In genomic region chr17:29024896-29025565, GRCm38 (mm10) we compare ENCODE assay signal across 13 mouse cellular contexts. TPM values are rescaled to one million over a fixed set of nuclear protein-coding genes. Genes with fewer than 3 reads are reported as not detected.
DNase-seq lines count a peak whose midpoint lies in the region; ATAC-seq and TF ChIP-seq lines count a peak whose summit lies in the region.
"Had no signal": no experiment of that assay in that cellular context is flagged by ENCODE, and none has a peak within 500 bp of the region (broad histone marks: within the 10 kb centered on the region; RNA-seq: fewer than 3 reads in every experiment).

No protein-coding gene starts in this region.

- no peak overlapping the region for H3K4me3 ChIP-seq in heart, adult 2 months
- no peak overlapping the region for H3K4me3 ChIP-seq in heart, embryonic 11.5 days (ENCODE audit: low read depth, low read length)
- no peak overlapping the region for H3K4me3 ChIP-seq in lung, embryonic 16.5 days (ENCODE audit: low read length)
- H3K4me3 ChIP-seq in kidney, postnatal 0 days (replicated peaks; ENCODE audit: low read depth, low read length) = no peak overlapping the region
- H3K4me3 ChIP-seq in stomach, postnatal 0 days (ENCODE audit: low read depth, low read length) = no peak overlapping the region
- H3K4me3 ChIP-seq: limb, embryonic 12.5 days; midbrain, embryonic 15.5 days had no signal

- no peak for ATAC-seq in heart, embryonic 11.5 days (replicated peaks; ENCODE audit: insufficient number of reproducible peaks, low FRiP score, low TSS enrichment)
- ATAC-seq in lung, embryonic 16.5 days (ENCODE audit: low read depth) = peak; percentile 65; the same call in 1 of the 2 replicates
- no peak for ATAC-seq in kidney, postnatal 0 days (replicated peaks; ENCODE audit: low FRiP score, low read depth)
- ATAC-seq in stomach, postnatal 0 days (ENCODE audit: low FRiP score, low TSS enrichment) = peak; percentile 60
- ATAC-seq: inflammation-experienced regulatory T-cells, adult 6 months; midbrain, embryonic 15.5 days had no signal

- intact Hi-C loops in heart, adult 2 months (cut with DNase I) = loop anchor here (5.0 kb wide), 2 partner anchors 38 to 93 kb away; no protein-coding TSS in a partner anchor

- H3K27me3 ChIP-seq in heart, adult 2 months (ENCODE audit: control insufficient read depth, insufficient read depth, low read length) = no peaks in the 10 kb centered on the region
- H3K27me3 ChIP-seq in heart, embryonic 11.5 days (ENCODE audit: control insufficient read depth, insufficient read depth, low read length) = no peaks in the 10 kb centered on the region
- no peaks in the 10 kb centered on the region for H3K27me3 ChIP-seq in lung, embryonic 16.5 days (ENCODE audit: control insufficient read depth, insufficient read depth, low read depth, low read length)
- H3K27me3 ChIP-seq in kidney, postnatal 0 days (ENCODE audit: insufficient read depth, low read length) = no peaks in the 10 kb centered on the region
- H3K27me3 ChIP-seq in stomach, postnatal 0 days (ENCODE audit: control insufficient read depth, insufficient read depth, low read length) = no peaks in the 10 kb centered on the region

- no peak for TF ChIP-seq POLR2A in heart, adult 2 months (IDR thresholded peaks at IDR 0.05; ENCODE audit: insufficient read depth, low read depth, low read length)

- H3K36me3 ChIP-seq in heart, adult 2 months (ENCODE audit: control insufficient read depth, insufficient read depth, low read length) = no peaks in the 10 kb centered on the region
- H3K36me3 ChIP-seq in heart, embryonic 11.5 days (ENCODE audit: control insufficient read depth, insufficient read depth, low read length) = no peaks in the 10 kb centered on the region
- no peaks in the 10 kb centered on the region for H3K36me3 ChIP-seq in lung, embryonic 16.5 days (ENCODE audit: control insufficient read depth, insufficient read depth, low read length)
- no peaks in the 10 kb centered on the region for H3K36me3 ChIP-seq in kidney, postnatal 0 days (ENCODE audit: insufficient read depth, low read length)
- H3K36me3 ChIP-seq in stomach, postnatal 0 days (ENCODE audit: control insufficient read depth, insufficient read depth, low read length) = no peaks in the 10 kb centered on the region
- H3K36me3 ChIP-seq: limb, embryonic 12.5 days; midbrain, embryonic 15.5 days had no signal

- 0 out of 2 replicates have a peak overlapping the region, but pooled peaks have one; percentile 4 for H3K27ac ChIP-seq in heart, adult 2 months
- no peak overlapping the region for H3K27ac ChIP-seq in heart, embryonic 11.5 days (ENCODE audit: low read depth, low read length)
- H3K27ac ChIP-seq in lung, embryonic 16.5 days (ENCODE audit: low read length) = peak overlapping the region; percentile 52; the same call in 1 of the 2 replicates
- peak overlapping the region; percentile 62; the same call in 1 of the 2 replicates for H3K27ac ChIP-seq in kidney, postnatal 0 days
- peak overlapping the region; percentile 45 for H3K27ac ChIP-seq in stomach, postnatal 0 days (replicated peaks)
- H3K27ac ChIP-seq: limb, embryonic 12.5 days; midbrain, embryonic 15.5 days had no signal

- TF ChIP-seq CTCF in heart, adult 2 months (IDR thresholded peaks at IDR 0.05) = no peak
- TF ChIP-seq CTCF in kidney, postnatal 0 days (IDR thresholded peaks at IDR 0.05; ENCODE audit: low read depth) = no peak
- TF ChIP-seq CTCF in stomach, postnatal 0 days (IDR thresholded peaks at IDR 0.05; ENCODE audit: low read depth) = no peak

- no peak overlapping the region for H3K9ac ChIP-seq in heart, adult 2 months (ENCODE audit: low read depth, low read length)
- H3K9ac ChIP-seq in heart, embryonic 11.5 days (ENCODE audit: low read depth, low read length) = no peak overlapping the region
- H3K9ac ChIP-seq in lung, embryonic 16.5 days (ENCODE audit: low read length) = no peak overlapping the region
- H3K9ac ChIP-seq in kidney, postnatal 0 days (ENCODE audit: low read depth, low read length) = no peak overlapping the region
- no peak overlapping the region for H3K9ac ChIP-seq in stomach, postnatal 0 days (ENCODE audit: low read length)
- H3K9ac ChIP-seq: limb, embryonic 12.5 days; midbrain, embryonic 15.5 days had no signal

- no peaks in the 10 kb centered on the region for H3K79me2 ChIP-seq in heart, adult 2 months (replicated peaks; ENCODE audit: control insufficient read depth, insufficient read depth, low read length)

- H3K4me1 ChIP-seq in heart, adult 2 months (ENCODE audit: control insufficient read depth, insufficient read depth, low read length) = peaks cover 1% of the 10 kb centered on the region
- peaks cover 4% of the 10 kb centered on the region; the same call in 1 of the 2 replicates for H3K4me1 ChIP-seq in heart, embryonic 11.5 days (ENCODE audit: control insufficient read depth, insufficient read depth, low read length)
- peaks cover 30% of the 10 kb centered on the region for H3K4me1 ChIP-seq in lung, embryonic 16.5 days (replicated peaks; ENCODE audit: control insufficient read depth, insufficient read depth, low read length)
- 0 out of 2 replicates have a peak, but pooled peaks cover 9% of the 10 kb centered on the region for H3K4me1 ChIP-seq in kidney, postnatal 0 days (replicated peaks; ENCODE audit: insufficient read depth, low read length)
- H3K4me1 ChIP-seq in stomach, postnatal 0 days (replicated peaks; ENCODE audit: control insufficient read depth, insufficient read depth) = no peaks in the 10 kb centered on the region; the same call in 1 of the 2 replicates

- no peak for TF ChIP-seq EP300 in heart, adult 2 months (IDR thresholded peaks at IDR 0.05; ENCODE audit: insufficient read depth, low read depth, low read length)
- no peak for TF ChIP-seq EP300 in stomach, postnatal 0 days (optimal IDR thresholded peaks at IDR 0.05)

- H3K4me2 ChIP-seq in heart, embryonic 11.5 days = no peak overlapping the region
- no peak overlapping the region for H3K4me2 ChIP-seq in lung, embryonic 16.5 days (ENCODE audit: low read depth, low read length)
- H3K4me2 ChIP-seq in kidney, postnatal 0 days (ENCODE audit: low read length) = no peak overlapping the region
- no peak overlapping the region; the same call in 1 of the 2 replicates for H3K4me2 ChIP-seq in stomach, postnatal 0 days (replicated peaks; ENCODE audit: low read depth)
- H3K4me2 ChIP-seq: limb, embryonic 12.5 days; midbrain, embryonic 15.5 days had no signal

- H3K9me3 ChIP-seq in heart, embryonic 11.5 days (replicated peaks; ENCODE audit: control insufficient read depth, low read length) = no peaks in the 10 kb centered on the region
- no peaks in the 10 kb centered on the region for H3K9me3 ChIP-seq in lung, embryonic 16.5 days (ENCODE audit: control insufficient read depth, low read length)
- no peaks in the 10 kb centered on the region for H3K9me3 ChIP-seq in kidney, postnatal 0 days (replicated peaks; ENCODE audit: low read length)
- H3K9me3 ChIP-seq in stomach, postnatal 0 days (ENCODE audit: control insufficient read depth, low read length) = no peaks in the 10 kb centered on the region
- H3K9me3 ChIP-seq: limb, embryonic 12.5 days; midbrain, embryonic 15.5 days had no signal

- DNase-seq in heart, adult 2 months = peak in 1 of 2 experiments; percentile 51
- no peak for DNase-seq in lung, postnatal 25 days (ENCODE audit: low spot score)
- peak; percentile 87 for DNase-seq in kidney, postnatal 0 days (ENCODE audit: low spot score)
- DNase-seq in stomach, postnatal 0 days (ENCODE audit: low spot score) = peak; percentile 50
- DNase-seq in embryo, embryonic 10 days (ENCODE audit: low spot score) = no peak
- DNase-seq in right cerebral cortex, postnatal 25 days = no peak
- DNase-seq: cerebellum, adult 11 months; right cerebral cortex, adult 18-20 months had no signal

- 46% methylated on average over 10 of the region's 10 CpGs for WGBS in heart, adult 2 months
- 37% methylated on average over 10 of the region's 10 CpGs for WGBS in heart, embryonic 11.5 days (ENCODE audit: insufficient replicate concordance)
- 19% methylated on average over 10 of the region's 10 CpGs for WGBS in lung, embryonic 16.5 days
- WGBS in kidney, postnatal 0 days = 27% methylated on average over 10 of the region's 10 CpGs
- WGBS in stomach, postnatal 0 days = 14% methylated on average over 10 of the region's 10 CpGs

RNA-seq across cellular contexts. Expression of gene Srsf3, which starts 7.4 kb away (rescaled TPM):
- total RNA-seq in heart, adult 2 months (2021) = 10 to 100 TPM; 64.5 to 84.9 TPM
- 84.5 and 104 TPM in 2 replicates for polyA plus RNA-seq in heart, adult 2 months (2012; rRNA removed)
- polyA plus RNA-seq in heart, embryonic 11.5 days (2014; fragmentation: Nextera tagmentation; extraction: Ambion mirVana) = 420 and 433 TPM in 2 replicates
- polyA plus RNA-seq in lung, embryonic 16.5 days (2015; fragmentation: Nextera tagmentation; extraction: Ambion mirVana) = 563 and 593 TPM in 2 replicates
- 456 and 496 TPM in 2 replicates for polyA plus RNA-seq in kidney, postnatal 0 days (2015; fragmentation: Nextera tagmentation; extraction: Ambion mirVana)
- 279 and 305 TPM in 2 replicates for polyA plus RNA-seq in stomach, postnatal 0 days (2015; fragmentation: Nextera tagmentation; extraction: Ambion mirVana)

RNA-seq across cellular contexts. Expression of gene Stk38, which starts 17.2 kb away (rescaled TPM):
- 10 to 100 TPM; 29.5 to 32.5 TPM for total RNA-seq in heart, adult 2 months (2021)
- 41.6 and 50.5 TPM in 2 replicates for polyA plus RNA-seq in heart, adult 2 months (2012; rRNA removed)
- polyA plus RNA-seq in heart, embryonic 11.5 days (2014; fragmentation: Nextera tagmentation; extraction: Ambion mirVana) = 92.7 and 98.4 TPM in 2 replicates
- 103 and 113 TPM in 2 replicates for polyA plus RNA-seq in lung, embryonic 16.5 days (2015; fragmentation: Nextera tagmentation; extraction: Ambion mirVana)
- 58.8 and 66.9 TPM in 2 replicates for polyA plus RNA-seq in kidney, postnatal 0 days (2015; fragmentation: Nextera tagmentation; extraction: Ambion mirVana)
- polyA plus RNA-seq in stomach, postnatal 0 days (2015; fragmentation: Nextera tagmentation; extraction: Ambion mirVana) = 64.8 and 68.7 TPM in 2 replicates

Comparison
In these comparisons a context has a peak if more than half of its experiments do, and no peak if none do; other contexts are left out.
1. DNase-seq: peak in kidney, postnatal 0 days (single experiment) and stomach, postnatal 0 days (single experiment); none in lung, postnatal 25 days (single experiment), embryo, embryonic 10 days (single experiment) and right cerebral cortex, postnatal 25 days (single experiment).
2. ATAC-seq: peak in lung, embryonic 16.5 days (single experiment) and stomach, postnatal 0 days (single experiment); none in heart, embryonic 11.5 days (single experiment) and kidney, postnatal 0 days (single experiment).